Mouse (Mus musculus) MEL (cell line): Measurements from ENCODE around the gene Nat10. TPM values are rescaled to one million over a fixed set of nuclear protein-coding genes. Genes with fewer than 3 reads are reported as not detected.

Source experiments
- DNase-seq: peaks from one replicate; pipeline ENCODE4 v3.0.0; 2011; ENCODE audit warnings: low read depth, low spot score
- H3K27ac ChIP-seq: 2 replicates; pipeline ENCODE4 v1.5.1; 2012; ENCODE audit warnings: low read depth, mild to moderate bottlenecking, control low read depth, low read length, moderate library complexity; ENCODE audit not compliant: control insufficient read depth
- H3K27me3 ChIP-seq, 2 experiments: fragments of 150-350 bp in 1 of 2; sonication (generic) in 1 of 2; 2 replicates each; pipeline ENCODE4 v1.6.1; 2012; ENCODE audit warnings: low read length in 2 of 2, mild to moderate bottlenecking in 2 of 2, improper control_type of control experiment in 1 of 2, moderate library complexity in 1 of 2; ENCODE audit not compliant: insufficient read depth in 2 of 2, control insufficient read depth in 1 of 2
- H3K36me3 ChIP-seq, 2 experiments: 2 replicates each; pipeline ENCODE4 v1.6.1; 2012 to 2014; ENCODE audit warnings: low read length in 2 of 2, improper control_type of control experiment in 1 of 2, inconsistent platforms in 1 of 2, mild to moderate bottlenecking in 1 of 2; ENCODE audit not compliant: insufficient read depth in 2 of 2, control insufficient read depth in 1 of 2
- H3K4me1 ChIP-seq, 2 experiments: fragments of 150-350 bp in 1 of 2; sonication (generic) in 1 of 2; 2 replicates each; pipeline ENCODE4 v1.6.1; 2012; ENCODE audit warnings: low read length in 2 of 2, improper control_type of control experiment in 1 of 2, mild to moderate bottlenecking in 1 of 2; ENCODE audit not compliant: insufficient read depth in 2 of 2, control insufficient read depth in 1 of 2
- H3K4me3 ChIP-seq, 2 experiments: fragments of 150-350 bp in 1 of 2; sonication (generic) in 1 of 2; 2 replicates each; pipeline ENCODE4 v1.5.1; 2012; ENCODE audit warnings: low read depth in 2 of 2, low read length in 2 of 2, mild to moderate bottlenecking in 2 of 2, moderate library complexity in 2 of 2, control low read depth in 1 of 2, improper control_type of control experiment in 1 of 2; ENCODE audit not compliant: control insufficient read depth in 1 of 2, insufficient read depth in 1 of 2
- H3K79me2 ChIP-seq: 2 replicates; pipeline ENCODE4 v1.6.1; 2012; ENCODE audit warnings: mild to moderate bottlenecking, low read length, moderate library complexity; ENCODE audit not compliant: control insufficient read depth, poor library complexity, insufficient read depth
- H3K9ac ChIP-seq: 2 replicates; pipeline ENCODE4 v1.6.1; 2012; ENCODE audit warnings: low read depth, mild to moderate bottlenecking, control low read depth, low read length, moderate library complexity; ENCODE audit not compliant: control insufficient read depth, poor library complexity, severe bottlenecking
- H3K9me3 ChIP-seq: fragments of 150-350 bp; sonication (generic); replicated peaks from 2 replicates; pipeline ENCODE4 v1.6.1; 2012; ENCODE audit warnings: mild to moderate bottlenecking, low read length, improper control_type of control experiment, moderate library complexity; ENCODE audit not compliant: insufficient read depth
- BHLHE40 ChIP-seq: IDR thresholded peaks from 2 replicates; pipeline ENCODE4 v1.6.1; 2012; ENCODE audit warnings: low read depth, mild to moderate bottlenecking, inconsistent platforms, low read length, improper control_type of control experiment, borderline replicate concordance
- CTCF ChIP-seq, 3 experiments: IDR thresholded peaks in 2 of 3; conservative IDR thresholded peaks in 1 of 3; 2 replicates each; pipeline ENCODE4 v1.5.1; 2011 to 2012; ENCODE audit warnings: low read length in 3 of 3, low read depth in 2 of 3, mild to moderate bottlenecking in 2 of 3, improper control_type of control experiment in 1 of 3, inconsistent platforms in 1 of 3, mixed read lengths in 1 of 3, moderate library complexity in 1 of 3; ENCODE audit not compliant: control insufficient read depth in 1 of 3, insufficient read depth in 1 of 3, poor library complexity in 1 of 3, severe bottlenecking in 1 of 3
- GABPA ChIP-seq: IDR thresholded peaks from 2 replicates; pipeline ENCODE4 v1.6.1; 2012; ENCODE audit warnings: low read depth, mild to moderate bottlenecking, inconsistent platforms, low read length, improper control_type of control experiment, moderate library complexity
- GATA1 ChIP-seq: IDR thresholded peaks from 2 replicates; pipeline ENCODE4 v1.6.1; 2011; ENCODE audit warnings: low read depth, low read length, improper control_type of control experiment
- HCFC1 ChIP-seq: IDR thresholded peaks from 2 replicates; pipeline ENCODE4 v1.6.1; 2012; ENCODE audit warnings: low read depth, mild to moderate bottlenecking, inconsistent platforms, low read length, improper control_type of control experiment, moderate library complexity
- MEF2A ChIP-seq: IDR thresholded peaks from 2 replicates; pipeline ENCODE4 v1.6.1; 2014; ENCODE audit warnings: low read depth, mild to moderate bottlenecking, inconsistent platforms, low read length, improper control_type of control experiment; ENCODE audit not compliant: poor library complexity, insufficient replicate concordance, severe bottlenecking; ENCODE audit errors: extremely low read depth
- MXI1 ChIP-seq: IDR thresholded peaks from 2 replicates; pipeline ENCODE4 v1.6.1; 2011; ENCODE audit warnings: mild to moderate bottlenecking, low read depth, low read length, improper control_type of control experiment
- MYC ChIP-seq: IDR thresholded peaks from 2 replicates; pipeline ENCODE4 v1.6.1; 2011; ENCODE audit warnings: low read depth, mild to moderate bottlenecking, low read length, improper control_type of control experiment, moderate library complexity
- NELFE ChIP-seq: IDR thresholded peaks from 2 replicates; pipeline ENCODE4 v1.6.1; 2011; ENCODE audit warnings: low read depth, low read length, improper control_type of control experiment
- POLR2A ChIP-seq, 2 experiments: IDR thresholded peaks; 2 replicates each; pipeline ENCODE4 v1.6.1; 2011 to 2012; ENCODE audit warnings: low read length in 2 of 2, mild to moderate bottlenecking in 2 of 2, control low read depth in 1 of 2, improper control_type of control experiment in 1 of 2, low read depth in 1 of 2, moderate library complexity in 1 of 2; ENCODE audit not compliant: control insufficient read depth in 1 of 2, insufficient read depth in 1 of 2, poor library complexity in 1 of 2
- RAD21 ChIP-seq: IDR thresholded peaks from 2 replicates; pipeline ENCODE4 v1.6.1; 2011; ENCODE audit warnings: mild to moderate bottlenecking, low read depth, low read length, improper control_type of control experiment
- RCOR1 ChIP-seq: IDR thresholded peaks from 2 replicates; pipeline ENCODE4 v1.6.1; 2012; ENCODE audit warnings: low read depth, mild to moderate bottlenecking, inconsistent platforms, low read length, improper control_type of control experiment
- SMC3 ChIP-seq: IDR thresholded peaks from 2 replicates; pipeline ENCODE4 v1.6.1; 2011; ENCODE audit warnings: low read depth, low read length, improper control_type of control experiment
- TBP ChIP-seq: IDR thresholded peaks from 2 replicates; pipeline ENCODE4 v1.8.0; 2011; ENCODE audit warnings: low read depth, low read length, improper control_type of control experiment
- TCF12 ChIP-seq: IDR thresholded peaks from 2 replicates; pipeline ENCODE4 v1.6.1; 2014; ENCODE audit warnings: low read depth, mild to moderate bottlenecking, inconsistent platforms, low read length, improper control_type of control experiment, moderate library complexity
- ZC3H11A ChIP-seq: IDR thresholded peaks from 2 replicates; pipeline ENCODE4 v1.6.1; 2012; ENCODE audit warnings: low read depth, mild to moderate bottlenecking, inconsistent platforms, low read length, improper control_type of control experiment
- ZMIZ1 ChIP-seq: IDR thresholded peaks from 2 replicates; pipeline ENCODE4 v1.6.1; 2012; ENCODE audit warnings: low read depth, mild to moderate bottlenecking, inconsistent platforms, low read length, improper control_type of control experiment, moderate library complexity
- ZNF384 ChIP-seq: IDR thresholded peaks from 2 replicates; pipeline ENCODE4 v1.6.1; 2012; ENCODE audit warnings: low read depth, mild to moderate bottlenecking, inconsistent platforms, low read length, improper control_type of control experiment
- polyA plus RNA-seq, 2 experiments: library from polyadenylated mRNA; stranded (reverse) in 1 of 2; unstranded in 1 of 2; fragments of >175 nt in 1 of 2; fragments of >200 nt in 1 of 2; gene quantifications; 2 replicates each; pipeline versions ENCODE4 v1.2.1 to v1.2.4; 2012; ENCODE audit warnings: low replicate concordance in 2 of 2, low read depth in 1 of 2; ENCODE audit not compliant: insufficient read length in 2 of 2, insufficient read depth in 1 of 2, missing spikeins in 1 of 2
- total RNA-seq: library from RNA; depleted of rRNA; stranded (reverse); fragments of 300-350 nt; gene quantifications from 2 replicates; pipeline ENCODE4 v1.2.3, GENCODE M21; 2012

The Nat10 gene
- total and polyA plus RNA-seq, 3 experiments: 74.7 to 107 TPM; not detected in 1

DNA sequence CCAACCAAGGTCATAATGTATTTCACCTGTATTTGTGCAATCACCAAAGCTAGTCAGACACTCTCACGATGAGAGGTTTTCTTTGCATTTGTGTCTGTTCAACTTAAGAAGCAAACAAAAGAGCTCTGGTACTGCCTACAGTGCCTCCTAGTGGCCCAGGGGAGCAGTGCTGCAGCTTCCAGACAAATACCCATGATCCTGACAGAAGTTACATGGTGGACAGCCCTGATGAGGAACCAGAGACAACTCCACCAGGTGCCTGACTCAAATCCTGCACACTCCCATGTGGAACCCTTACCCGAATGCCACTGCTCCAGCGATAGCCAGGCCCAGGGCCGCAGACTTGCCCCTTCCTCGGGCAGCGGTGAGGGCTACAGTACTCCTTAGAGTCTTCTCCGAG lies 17.1 kb downstream of the Nat10 start:
- no peaks in the 10 kb centered on the region for H3K27me3 ChIP-seq
- peak; percentile 75 for DNase-seq
- H3K36me3 ChIP-seq: peaks cover 4 to 20% of the 10 kb centered on the region in 2 experiments; a peak in 3 of 4 replicates
- no peaks in the 10 kb centered on the region for H3K79me2 ChIP-seq
- H3K27ac ChIP-seq: no peak overlapping the region
- no peak overlapping the region for H3K4me3 ChIP-seq
- H3K9me3 ChIP-seq: no peaks in the 10 kb centered on the region
- TF ChIP-seq CTCF (IDR thresholded peaks at IDR 0.05 in 2 of 3, conservative IDR thresholded peaks at IDR 0.05 in 1 of 3; ENCODE audit: control insufficient read depth in 1 of 3, insufficient read depth in 1 of 3, low read depth in 2 of 3, low read length in 3 of 3, poor library complexity in 1 of 3, severe bottlenecking in 1 of 3) (peak; percentile 81 to 96 (median 82)), RCOR1 (no peak), MXI1 (no peak), ZMIZ1 (no peak), TBP (no peak), MEF2A (no peak), GABPA (no peak), BHLHE40 (0 out of 2 replicates have a peak, but pooled peaks have one; percentile 10), SMC3 (peak; percentile 70), RAD21 (peak; percentile 52)
- no peaks in the 10 kb centered on the region; a peak in 2 of 4 replicates for H3K4me1 ChIP-seq
- no peak overlapping the region for H3K9ac ChIP-seq

DNA sequence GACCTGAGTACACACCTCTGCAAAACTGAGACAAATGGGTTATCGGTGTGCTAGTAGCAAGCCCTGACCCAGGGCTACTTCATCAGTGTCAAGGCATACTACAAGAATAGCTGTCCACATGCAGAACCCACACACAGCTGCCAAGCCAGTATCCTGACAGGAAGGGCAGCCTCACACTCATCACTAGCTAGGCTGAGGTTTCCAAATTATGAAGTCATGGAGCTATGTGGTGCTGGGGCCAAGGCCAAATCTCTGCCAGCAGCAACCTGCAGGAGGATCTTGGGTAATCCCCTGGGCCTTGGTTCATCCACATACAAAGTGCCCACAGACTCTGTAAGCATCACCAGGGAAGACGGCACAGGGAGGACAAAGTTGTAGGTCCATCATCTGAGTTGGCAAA lies 17.5 kb downstream of the Nat10 start:
- Histone ChIP-seq H3K27me3 (no peaks in the 10 kb centered on the region), H3K36me3 (peaks cover 4 to 18% of the 10 kb centered on the region in 2 experiments; a peak in 3 of 4 replicates), H3K9ac (no peak overlapping the region), H3K4me1 (no peaks in the 10 kb centered on the region; a peak in 2 of 4 replicates), H3K79me2 (no peaks in the 10 kb centered on the region), H3K27ac (no peak overlapping the region), H3K4me3 (no peak overlapping the region), H3K9me3 (no peaks in the 10 kb centered on the region)
- TF ChIP-seq HCFC1 (no peak), NELFE (no peak)
- no peak for DNase-seq

GRCm38 (mm10) chr2:103742821-103743220 lies 18.2 kb downstream of the Nat10 start:
- TF ChIP-seq ZNF384: no peak
- TF ChIP-seq POLR2A (IDR thresholded peaks at IDR 0.05; ENCODE audit: control insufficient read depth in 1 of 2, insufficient read depth in 1 of 2, low read depth in 1 of 2, low read length in 2 of 2, poor library complexity in 1 of 2): no peak
- TF ChIP-seq TCF12: no peak
- no peak for TF ChIP-seq CTCF (IDR thresholded peaks at IDR 0.05 in 2 of 3, conservative IDR thresholded peaks at IDR 0.05 in 1 of 3; ENCODE audit: control insufficient read depth in 1 of 3, insufficient read depth in 1 of 3, low read depth in 2 of 3, low read length in 3 of 3, poor library complexity in 1 of 3, severe bottlenecking in 1 of 3)
- no peak for TF ChIP-seq ZC3H11A
- no peak for TF ChIP-seq GATA1
- no peak for TF ChIP-seq MYC
- Histone ChIP-seq H3K9me3 (no peaks in the 10 kb centered on the region), H3K27me3 (no peaks in the 10 kb centered on the region), H3K4me1 (no peaks in the 10 kb centered on the region; a peak in 2 of 4 replicates), H3K27ac (no peak overlapping the region), H3K4me3 (no peak overlapping the region), H3K79me2 (no peaks in the 10 kb centered on the region), H3K9ac (no peak overlapping the region), H3K36me3 (peaks cover 4 to 18% of the 10 kb centered on the region in 2 experiments; a peak in 3 of 4 replicates)
- no peak for DNase-seq
